Mouse (Mus musculus): ENCODE measurements around the gene Pmfbp1.
"Not testable (repeated sequence)": the region's sequence is repeated elsewhere in the genome, so short reads cannot be mapped to it uniquely, and the experiment has no call there.

The Pmfbp1 gene

DNA sequence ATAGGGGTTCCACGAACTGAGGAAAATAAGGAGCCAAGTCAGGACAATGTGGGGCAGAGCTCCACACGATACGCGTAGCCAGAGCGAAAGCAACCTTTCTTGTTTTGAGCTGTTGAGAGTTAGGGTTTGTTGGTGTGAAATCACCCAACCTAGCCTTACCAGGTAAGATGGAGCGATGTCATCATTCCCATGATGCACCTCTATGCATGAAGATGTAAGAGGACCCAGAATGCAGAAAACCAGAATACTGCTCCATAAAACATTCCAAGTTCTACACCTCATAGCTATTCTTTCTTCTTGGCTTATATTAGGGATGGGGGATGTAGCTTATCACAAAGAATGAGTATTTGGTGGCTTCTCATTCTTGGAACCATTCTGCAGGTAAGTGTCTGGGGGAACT lies at the start of gene Pmfbp1:
Gene Pmfbp1, plus strand, starts transcription at position 301 of the 400 bp plus-strand sequence.
- no peak for DNase-seq (ENCODE audit: low spot score)

DNA sequence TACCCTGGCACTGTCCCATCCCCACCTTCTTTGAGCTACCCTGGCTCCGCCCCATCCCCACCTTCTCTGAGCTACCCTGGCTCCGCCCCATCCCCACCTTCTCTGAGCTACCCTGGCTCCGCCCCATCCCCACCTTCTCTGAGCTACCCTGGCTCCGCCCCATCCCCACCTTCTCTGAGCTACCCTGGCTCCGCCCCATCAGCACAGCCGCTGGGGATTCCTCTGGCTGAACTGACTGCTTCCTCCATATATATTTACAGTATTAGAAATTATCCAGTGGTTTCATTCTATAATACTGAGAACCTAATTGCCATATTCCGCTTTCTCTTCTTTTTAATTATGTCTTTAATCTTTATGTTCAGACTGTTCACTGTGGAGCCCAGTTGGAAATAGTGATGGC lies 46.9 kb upstream of the Pmfbp1 start:
- not testable (repeated sequence) for DNase-seq (ENCODE audit: low spot score)

DNA sequence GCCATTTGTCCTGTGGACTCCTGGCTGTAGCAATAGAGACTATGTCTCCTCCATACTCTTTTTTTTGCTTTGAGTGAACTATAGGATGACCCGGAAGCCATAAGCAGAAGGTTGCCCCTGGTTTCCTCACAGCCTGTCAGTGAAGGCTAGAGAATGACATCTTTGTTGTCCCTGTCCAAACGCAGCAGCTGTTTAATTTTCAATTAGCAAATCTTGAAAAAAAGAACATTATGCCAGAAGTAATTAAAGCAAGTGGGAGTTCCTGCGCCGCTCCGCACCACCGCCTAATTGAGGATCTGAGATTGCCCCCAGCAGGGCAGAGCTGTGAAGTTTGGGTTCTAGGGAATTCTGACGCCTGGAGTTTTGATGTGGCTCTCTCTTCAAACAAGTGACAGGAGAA lies 42.8 kb upstream of the Pmfbp1 start:
- no peak for DNase-seq (ENCODE audit: low spot score)

DNA sequence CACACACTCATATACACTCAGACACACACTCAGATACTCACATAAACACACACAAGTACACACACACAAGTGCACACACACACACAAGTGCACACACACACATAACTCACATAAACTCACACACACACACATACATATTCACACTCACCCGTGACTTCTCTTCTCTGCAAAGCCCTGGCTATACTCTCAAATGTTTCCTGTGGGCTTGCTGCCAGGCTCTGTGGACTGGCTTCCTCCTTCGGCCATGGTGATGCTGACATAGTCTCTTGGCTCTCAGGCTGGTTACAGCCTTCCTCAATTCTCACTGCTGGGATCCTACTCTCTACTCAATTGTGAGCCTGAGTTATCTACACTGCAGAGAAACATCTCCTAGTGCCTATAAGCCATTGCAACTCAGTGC lies 38.7 kb upstream of the Pmfbp1 start:
- no peak for DNase-seq (ENCODE audit: low spot score)

DNA sequence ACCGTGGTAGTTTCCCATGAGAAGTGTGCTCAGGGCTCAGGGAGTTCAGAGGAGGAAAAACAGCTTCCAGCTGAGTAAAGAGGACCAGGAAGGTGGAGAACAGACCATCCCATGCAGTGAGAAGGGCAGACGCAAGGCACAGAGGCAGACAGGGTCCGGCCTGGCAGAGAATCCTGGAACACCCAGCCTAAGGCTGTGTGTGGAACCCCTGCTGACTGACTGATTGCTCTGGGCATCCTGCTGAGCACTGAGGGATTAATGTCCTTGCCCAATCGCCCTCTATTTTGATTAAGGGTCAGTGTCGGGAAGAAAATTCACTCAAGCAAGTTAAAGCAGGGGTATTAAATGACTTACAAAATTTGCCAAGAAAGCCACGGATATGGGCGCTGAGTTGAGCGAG lies 36.4 kb upstream of the Pmfbp1 start:
- no peak for DNase-seq (ENCODE audit: low spot score)

DNA sequence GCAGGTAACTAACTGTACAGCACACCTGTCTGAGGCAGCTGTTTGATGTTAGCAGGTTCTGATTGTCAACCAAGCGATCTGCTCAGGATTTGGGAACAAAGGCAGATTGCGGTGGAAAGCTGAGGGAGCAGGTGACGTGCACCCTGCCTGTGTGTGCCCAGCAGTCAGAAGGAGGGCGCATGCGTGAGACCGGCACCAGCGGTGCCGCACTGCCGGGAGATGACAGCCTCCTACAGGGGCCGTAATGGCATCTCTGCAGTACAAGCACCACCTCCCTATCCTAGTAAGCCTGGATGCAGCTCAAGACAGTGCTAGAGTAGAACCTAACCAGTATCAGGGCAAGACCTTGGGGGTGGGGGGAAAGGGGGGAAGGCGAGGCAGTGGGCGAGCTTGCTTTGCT lies 35.2 kb upstream of the Pmfbp1 start:
- DNase-seq (ENCODE audit: low spot score), result no peak

DNA sequence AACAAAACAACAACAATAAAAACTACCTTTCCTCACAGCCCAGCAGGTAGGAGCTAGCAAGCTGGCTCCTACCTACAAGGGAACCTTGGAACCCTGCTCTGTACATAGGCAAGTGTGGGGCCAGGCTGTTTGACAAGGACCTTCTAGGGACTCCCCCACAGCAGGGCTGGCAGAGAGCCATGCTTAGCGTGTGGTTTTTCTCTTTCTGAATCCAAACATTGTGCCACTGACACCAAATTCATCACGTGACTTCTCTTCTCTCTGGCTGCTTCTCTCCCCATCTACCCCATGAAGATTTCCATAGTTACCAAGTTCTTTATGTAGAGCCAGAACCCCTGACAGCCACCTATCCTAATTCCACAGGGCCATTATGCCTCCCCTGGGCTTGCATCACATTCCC lies 30.8 kb upstream of the Pmfbp1 start:
- DNase-seq (ENCODE audit: low spot score), result no peak

DNA sequence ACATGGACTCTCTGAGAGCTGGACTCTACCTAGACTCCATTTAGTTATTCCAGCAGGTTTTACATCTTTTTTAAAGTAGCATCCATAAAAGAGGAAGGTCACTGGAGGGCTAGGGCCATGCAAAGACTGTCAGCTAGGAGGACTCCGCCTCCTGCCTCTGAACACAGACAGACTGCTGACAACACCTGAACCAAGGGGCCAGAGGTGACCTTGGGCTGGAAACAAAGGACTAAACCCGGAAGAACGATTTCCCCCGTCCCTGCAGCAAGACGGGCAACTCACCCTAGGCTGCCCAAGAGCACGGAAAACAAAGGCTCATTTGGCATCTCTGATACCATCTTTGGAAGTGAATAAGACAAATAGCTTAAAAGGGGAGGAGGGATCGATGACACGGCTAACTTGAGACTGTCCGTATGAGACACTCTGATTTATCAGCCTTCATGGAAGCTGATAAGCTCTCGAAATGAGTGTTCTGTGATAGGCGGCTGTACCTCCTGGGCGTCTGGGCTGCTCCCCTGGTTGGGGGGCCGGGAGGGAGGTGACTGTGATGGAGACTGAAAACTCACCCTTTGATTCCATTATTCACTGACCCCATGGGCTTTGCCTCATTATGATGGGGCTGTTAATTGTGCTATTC lies 30.0 kb upstream of the Pmfbp1 start:
- DNase-seq (ENCODE audit: low spot score), result no peak

DNA sequence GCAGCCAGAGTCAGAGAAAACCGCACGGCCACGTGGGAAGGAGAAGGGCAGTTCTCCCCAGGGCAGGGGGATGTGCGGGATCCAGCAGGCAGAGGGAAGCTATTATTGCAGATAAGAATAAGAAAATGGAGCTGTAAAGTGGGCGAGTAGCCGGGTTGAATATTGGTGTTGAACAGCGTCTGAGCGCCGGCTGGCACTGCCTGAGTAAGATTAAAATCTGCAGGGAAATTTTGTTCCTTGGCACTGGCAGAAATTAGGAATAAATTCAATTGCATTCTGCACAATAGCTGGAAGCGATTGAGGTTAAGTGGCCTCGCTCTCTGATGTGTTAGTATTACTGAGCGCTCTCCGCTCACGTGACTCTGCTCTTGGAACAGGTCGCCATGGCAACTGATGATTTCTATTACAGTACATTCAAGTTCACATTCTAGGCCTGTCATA lies 29.4 kb upstream of the Pmfbp1 start:
- no peak for DNase-seq (ENCODE audit: low spot score)

DNA sequence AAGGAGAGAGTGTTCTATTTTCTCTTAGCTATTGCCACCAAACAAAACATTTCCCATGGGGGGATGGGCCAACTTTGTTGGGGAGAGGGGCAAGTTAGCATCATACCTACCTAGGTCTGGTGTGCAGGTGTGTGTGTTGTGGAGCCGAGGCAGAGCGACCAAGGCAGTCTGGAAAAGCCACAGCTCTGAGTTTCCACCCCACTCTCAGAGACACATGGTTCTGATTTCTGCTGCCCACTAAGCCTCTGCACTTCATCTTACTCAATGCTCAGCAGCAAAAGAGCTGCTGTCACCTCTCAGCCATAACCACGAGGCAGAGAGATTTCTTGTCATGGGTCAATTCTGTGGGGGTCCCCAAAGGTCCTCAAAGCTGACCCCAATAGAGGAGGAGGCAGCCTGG lies 28.8 kb upstream of the Pmfbp1 start:
- no peak for DNase-seq (ENCODE audit: low spot score)

DNA sequence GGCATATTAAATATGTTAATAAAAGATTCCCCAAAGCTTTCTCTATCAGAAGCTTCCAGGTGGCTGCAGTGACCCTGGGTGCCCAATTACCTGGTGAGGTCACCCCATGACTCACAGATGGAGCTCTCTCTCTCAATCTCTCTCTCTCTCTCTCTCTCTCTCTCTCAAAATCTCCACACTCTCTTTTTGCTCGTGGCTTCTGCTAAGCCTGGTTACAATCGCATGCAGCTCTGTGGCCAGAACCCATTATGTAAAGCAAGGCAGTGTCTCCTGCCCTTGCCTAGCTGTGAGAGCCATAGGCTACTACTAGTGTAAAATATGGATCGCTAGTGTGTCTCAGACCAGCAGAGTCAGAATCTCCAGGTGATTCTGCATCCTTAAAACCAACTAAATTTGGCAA lies 28.1 kb upstream of the Pmfbp1 start:
- no peak for DNase-seq (ENCODE audit: low spot score)

DNA sequence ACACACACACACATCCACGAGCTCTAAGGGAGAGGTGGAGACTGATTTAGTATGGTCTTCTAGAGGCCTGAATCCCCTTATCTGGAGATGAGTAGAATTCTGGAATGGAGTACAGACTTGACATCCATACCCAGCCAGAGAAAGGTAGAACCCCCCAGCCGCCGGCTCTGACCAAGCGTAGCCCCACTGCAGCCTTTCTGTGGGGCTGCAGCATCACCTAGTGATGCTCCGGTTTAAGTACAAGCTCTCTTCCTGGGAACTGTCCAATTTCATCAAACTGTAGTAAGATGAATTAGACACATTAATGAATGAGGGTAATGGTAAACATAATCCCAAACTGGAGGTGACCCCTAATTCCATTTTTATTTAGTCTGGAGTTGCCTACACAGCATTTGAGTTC lies 26.3 kb upstream of the Pmfbp1 start:
- no peak for DNase-seq (ENCODE audit: low spot score)

DNA sequence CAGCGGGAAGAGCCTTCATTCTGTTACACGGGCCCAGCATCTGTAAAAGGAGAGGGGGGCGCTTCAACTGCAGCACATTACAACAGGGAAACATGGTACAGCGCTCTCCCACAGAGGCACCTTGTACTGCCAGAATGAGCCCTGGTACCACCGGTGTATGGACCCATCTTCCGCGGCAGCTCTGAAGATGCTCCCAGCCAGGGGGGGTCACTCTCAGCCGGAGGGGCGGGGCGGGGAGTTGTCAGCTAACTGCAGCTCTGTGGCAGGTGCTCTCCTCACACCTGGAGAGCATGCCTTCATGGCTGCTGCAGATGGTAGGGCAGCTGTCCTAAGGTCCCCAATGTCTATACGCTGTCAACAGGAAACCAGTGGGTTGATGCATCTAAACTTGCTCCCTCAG lies 25.7 kb upstream of the Pmfbp1 start:
- no peak for DNase-seq (ENCODE audit: low spot score)

DNA sequence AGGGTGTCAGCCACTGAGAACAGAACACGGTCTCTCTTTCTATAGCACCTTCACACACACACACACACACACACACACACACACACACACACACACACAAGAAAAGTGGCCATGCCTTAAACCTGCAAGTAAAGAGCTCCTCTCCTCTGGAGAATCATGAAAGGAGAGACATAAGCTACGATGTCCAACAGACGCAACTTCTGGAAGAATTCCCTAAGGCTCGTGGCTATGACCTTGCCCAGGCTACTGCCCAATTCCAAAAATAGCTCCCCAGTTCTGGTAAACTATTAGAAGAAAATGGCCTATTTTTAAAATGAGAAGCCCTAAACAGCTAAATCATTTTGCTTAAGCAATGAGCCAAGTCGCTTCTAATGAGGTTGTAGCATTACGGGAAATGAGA lies 22.0 kb upstream of the Pmfbp1 start:
- DNase-seq (ENCODE audit: low spot score), result no peak

DNA sequence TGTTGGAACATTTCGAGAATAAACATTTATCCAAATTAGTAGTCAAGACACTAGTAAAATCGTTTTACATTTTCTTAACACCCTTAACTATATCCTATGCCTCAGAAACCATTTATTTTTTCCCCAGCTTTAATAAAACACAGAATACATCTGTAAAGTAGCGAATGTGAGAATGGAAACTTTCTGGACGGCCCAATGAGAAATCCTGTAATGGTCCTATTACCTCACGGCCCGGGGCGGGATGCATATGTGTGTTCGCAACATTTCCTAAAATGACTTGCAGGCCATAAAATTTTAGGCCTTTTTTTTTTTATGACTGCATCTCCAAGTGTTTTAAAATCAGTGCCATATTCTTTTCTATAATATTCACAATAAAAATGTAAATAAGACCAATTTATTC lies 21.4 kb upstream of the Pmfbp1 start:
- no peak for DNase-seq (ENCODE audit: low spot score)

DNA sequence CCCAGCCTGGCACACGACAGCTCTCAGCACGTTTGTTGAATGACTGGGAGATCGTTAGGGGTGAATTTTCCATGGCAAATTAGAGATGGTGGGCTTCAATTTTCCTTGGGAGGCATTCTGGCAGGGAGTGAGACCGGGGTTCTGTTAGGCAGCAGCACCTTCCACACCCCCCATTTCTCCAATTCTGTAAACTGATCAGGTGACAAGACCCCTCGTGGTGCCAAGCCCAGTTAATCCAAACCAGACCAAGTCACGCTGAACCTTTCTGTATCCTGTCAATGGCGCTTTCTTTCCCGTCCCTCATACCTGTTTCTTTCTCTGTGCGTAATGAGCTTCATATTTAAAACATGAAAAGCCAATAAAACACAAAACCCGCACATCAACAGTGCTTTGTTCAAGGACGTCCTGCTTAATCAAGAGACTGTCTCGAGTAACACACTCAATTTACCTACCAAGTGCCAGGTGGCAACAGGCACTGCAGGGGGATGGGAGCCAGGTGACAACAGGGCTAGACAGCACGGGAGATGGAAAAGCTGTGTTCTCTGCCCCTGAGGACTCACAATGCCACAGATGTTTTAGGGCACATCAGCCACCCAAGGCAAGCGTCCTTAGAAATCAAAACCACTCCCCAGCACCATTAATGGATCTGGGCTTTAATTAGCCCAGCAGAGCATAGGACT lies 19.2 kb upstream of the Pmfbp1 start:
- no peak for DNase-seq (ENCODE audit: low spot score)

DNA sequence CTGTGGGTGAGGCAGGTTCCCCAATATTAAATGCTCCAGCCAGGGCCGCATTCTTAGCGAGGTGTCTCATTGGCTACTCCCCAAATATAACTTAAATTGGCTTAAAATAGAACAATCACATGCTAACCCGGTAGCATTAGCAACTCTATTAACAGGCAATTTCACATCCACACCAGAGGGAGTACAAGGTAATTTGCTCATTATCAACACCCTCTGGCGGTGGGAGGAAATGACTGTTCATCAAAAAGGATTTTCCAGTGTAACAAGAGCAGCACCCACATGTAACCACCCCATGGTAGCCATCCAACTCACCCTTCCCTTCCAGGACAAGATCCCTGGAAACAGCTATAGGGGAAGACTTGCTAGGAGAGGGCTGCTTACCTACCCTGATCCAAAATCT lies 18.4 kb upstream of the Pmfbp1 start:
- no peak for DNase-seq (ENCODE audit: low spot score)

DNA sequence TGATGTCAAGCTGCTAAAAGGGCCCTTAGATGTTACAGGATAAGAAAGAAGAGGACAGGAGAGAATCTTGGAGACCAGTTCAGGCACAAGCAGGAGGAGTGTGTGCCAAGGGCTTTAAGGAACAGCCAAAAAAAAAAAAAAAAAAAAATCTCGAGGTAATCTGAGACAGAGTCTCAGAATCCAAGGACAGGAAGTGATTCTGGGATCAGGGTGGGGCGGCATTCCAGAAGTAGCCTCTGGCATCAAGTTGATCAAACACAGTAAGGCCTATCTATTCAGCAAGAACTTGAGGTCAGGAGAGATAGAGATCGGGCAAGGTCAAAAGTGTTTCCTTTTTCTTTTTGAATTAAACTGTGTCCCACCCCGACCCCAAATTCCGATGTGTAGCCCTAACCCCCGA lies 15.2 kb upstream of the Pmfbp1 start:
- DNase-seq (ENCODE audit: low spot score), result no peak

DNA sequence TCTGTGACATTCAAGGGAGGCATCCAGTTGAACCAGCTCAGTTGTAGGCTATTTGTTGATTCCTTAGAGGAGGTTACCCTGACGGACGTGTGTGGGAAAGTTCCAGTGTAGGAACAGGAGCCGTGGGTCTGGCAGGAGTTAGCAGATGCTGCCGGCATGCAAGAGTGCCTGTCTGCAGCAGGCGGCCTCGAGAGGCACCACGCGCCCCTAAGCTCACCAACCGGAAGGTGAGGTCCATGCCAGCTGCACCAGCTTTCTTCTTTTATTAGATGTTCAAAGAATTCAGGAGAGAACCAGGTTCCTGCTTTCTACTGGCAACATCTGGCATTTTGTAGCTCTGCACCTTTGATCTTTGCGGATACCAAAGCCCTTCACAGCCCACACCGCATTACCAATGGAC lies 9.1 kb upstream of the Pmfbp1 start:
- no peak for DNase-seq (ENCODE audit: low spot score)

DNA sequence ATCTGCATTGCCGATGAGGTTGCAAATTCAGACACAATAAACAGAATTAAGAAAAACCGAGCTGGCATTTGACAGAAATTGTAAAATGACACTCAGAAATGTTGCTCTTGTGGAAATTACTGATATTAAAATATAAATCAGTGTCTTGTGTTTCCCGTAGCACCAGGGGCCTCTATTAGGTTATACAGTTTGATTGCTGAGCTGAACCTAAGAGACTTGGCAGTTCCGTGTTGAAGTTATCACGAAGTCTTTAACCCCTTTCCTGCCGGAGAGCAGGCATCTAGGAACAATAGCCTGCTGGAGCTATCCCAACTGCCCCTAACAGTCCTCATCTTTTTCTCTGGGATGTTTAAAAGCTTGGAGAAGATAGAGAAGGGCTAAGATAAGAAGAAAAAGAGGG lies 8.3 kb upstream of the Pmfbp1 start:
- DNase-seq (ENCODE audit: low spot score), result no peak

DNA sequence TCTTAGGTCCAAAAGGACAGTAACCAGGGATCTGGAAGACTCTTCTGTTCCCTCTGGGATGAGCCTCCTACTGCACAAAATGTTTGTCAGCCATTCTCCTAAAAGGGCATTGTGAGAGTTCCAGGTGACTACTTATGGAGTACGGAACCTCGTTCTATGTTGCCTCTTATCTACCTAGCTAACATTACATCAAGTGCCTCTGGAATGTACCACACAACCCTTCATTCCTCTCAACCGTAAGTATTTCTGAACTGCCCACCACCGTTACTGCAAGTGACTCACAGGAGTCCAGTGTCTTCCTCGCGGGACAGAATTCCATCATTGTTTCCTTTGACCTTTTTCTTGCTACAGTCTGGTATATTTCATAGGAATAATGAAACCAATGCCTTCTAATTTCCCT lies 1.0 kb upstream of the Pmfbp1 start:
- DNase-seq (ENCODE audit: low spot score), result no peak

DNA sequence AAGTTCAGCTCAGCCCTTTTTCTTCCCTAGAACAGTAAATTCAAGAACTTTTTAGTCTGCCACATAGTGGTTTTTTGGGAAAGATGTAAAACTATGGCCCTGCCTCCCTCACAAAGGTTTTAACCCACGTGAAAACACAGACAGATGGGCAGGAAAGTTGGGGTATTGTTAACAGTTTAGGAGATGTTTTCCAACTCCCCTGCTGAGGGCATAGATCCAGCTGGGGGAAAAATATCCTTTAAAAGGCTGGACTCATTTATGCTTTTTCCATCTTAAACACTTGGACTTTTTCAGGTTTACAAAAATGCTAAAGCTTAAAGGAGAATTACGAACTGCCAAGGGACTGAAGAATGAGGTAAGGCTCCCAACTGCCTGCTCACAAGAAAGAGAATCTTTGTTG lies 774 bp downstream of the Pmfbp1 start:
- DNase-seq (ENCODE audit: low spot score), result no peak

DNA sequence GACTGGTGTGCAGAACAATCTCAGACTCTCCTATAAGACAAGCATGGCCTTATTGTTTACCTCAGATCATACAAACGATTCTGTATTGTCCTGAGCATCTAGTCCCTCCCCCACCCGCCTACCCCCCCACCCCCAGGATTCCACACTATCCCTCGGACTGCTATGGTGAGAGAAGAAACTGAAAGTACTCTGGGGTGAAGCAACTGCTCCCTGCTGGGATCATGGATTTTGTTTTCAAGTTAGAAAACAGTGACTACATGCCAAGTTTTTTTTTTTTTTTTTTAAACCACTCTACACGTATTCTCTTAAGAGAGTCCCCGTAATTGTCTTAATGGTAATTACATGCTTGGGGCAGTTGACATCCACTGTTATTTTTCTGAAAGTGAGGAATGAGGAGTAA lies 3.6 kb downstream of the Pmfbp1 start:
- DNase-seq (ENCODE audit: low spot score), result no peak

DNA sequence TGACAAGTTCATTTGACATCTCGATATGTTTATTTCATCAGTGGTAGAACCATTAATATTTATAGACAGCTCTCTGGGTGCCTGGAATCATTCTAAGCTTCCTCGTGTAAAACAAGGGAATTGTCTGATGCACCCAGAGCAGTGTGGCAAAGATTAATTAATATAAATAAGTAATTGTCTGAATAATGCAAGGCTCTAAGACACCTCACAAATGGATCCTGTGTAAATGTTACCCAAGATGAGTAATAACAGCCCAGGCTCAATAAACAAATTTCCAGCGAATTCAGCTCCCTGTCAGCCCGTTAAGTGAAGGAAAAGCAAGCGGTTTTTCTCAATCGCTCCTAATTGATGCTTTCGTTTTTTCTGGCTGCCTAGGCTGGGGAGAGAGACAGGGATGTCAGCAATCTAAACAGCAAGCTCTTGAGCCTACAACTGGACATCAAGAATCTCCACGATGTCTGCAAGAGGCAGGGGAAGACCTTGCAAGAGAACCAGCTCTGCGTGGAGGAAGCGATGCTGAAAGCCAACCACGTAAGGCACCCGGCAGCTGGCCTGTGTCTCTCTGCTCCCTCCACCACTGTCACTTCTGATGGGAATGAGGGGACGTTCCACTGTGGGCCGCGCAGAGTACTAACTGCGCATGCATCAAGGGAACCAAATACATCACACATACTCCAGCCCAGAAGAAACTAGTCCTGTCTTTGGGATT lies 5.3 kb downstream of the Pmfbp1 start:
- DNase-seq (ENCODE audit: low spot score), result no peak

All from yolk sac, embryonic 10.5 days (tissue).